Mouse (Mus musculus): ENCODE measurements around the gene Uaca. TPM values are rescaled to one million over a fixed set of nuclear protein-coding genes. Genes with fewer than 3 reads are reported as not detected.

Gene Uaca
- 23.5 and 25.9 TPM in 2 replicates for polyA plus RNA-seq (2015; fragmentation: Nextera tagmentation; extraction: Ambion mirVana)

DNA sequence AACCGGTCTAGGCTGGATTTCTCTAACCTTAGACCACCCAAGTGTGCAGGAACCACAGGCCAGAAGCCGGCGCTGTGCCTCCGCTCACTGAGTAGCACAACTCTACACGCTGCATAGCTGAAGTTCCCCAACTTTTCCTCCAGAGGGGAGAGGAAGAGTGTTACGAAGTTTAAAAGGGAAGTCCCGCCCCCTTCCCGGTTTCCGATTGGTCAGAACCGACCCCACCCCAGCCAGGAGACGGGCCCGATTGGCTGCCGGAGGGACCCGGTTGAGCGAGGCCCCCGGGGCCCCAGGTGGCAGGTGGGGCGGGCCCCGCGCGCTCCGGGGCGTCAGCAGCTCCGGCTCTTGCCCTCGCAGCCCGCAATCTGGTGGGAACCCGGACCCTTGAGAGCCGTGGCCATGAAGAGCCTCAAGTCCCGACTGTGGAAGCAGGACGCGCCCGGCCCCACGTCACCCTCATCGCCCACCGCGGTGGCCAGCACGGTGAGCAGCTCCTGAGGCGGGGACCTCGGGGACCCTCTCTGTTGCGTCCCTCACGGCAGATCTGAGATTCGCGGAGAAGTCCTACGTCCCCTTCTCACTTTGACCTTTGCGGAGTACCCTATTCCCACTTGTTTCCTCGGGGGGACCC, at the start of gene Uaca:
Gene Uaca (plus strand): TSS at position 333 of the 631 bp plus-strand sequence.
- TF ChIP-seq EP300 (IDR thresholded peaks at IDR 0.05) (no peak), CTCF (IDR thresholded peaks at IDR 0.05) (peak; percentile 80)

DNA sequence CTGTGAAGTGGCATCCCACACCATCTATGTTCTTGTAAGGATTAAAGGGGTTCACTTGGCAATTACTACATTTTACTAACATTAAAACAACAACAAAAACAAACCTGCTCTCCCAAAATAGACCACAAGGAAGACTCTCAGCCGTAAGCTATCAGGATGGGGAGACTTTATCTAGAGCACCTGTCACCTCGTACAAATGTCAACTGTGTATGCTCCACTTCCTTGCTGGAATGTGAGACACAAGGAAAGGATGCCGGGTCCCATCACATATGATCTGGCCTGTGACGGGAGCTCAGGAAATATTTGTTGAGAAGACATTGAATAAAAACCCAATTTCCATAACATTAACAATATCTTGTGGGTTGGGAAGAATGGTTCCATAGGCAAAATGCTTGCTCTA, 49.4 kb upstream of the Uaca start:
- ATAC-seq (no peak), DNase-seq (ENCODE audit: low spot score) (no peak)
- TF ChIP-seq EP300 (IDR thresholded peaks at IDR 0.05) (no peak), CTCF (IDR thresholded peaks at IDR 0.05) (no peak)
- Histone ChIP-seq H3K36me3 (ENCODE audit: insufficient read depth, low read length) (no peaks in the 10 kb centered on the region), H3K27ac (ENCODE audit: low read length) (no peak overlapping the region), H3K4me3 (ENCODE audit: low read depth, low read length) (no peak overlapping the region), H3K4me1 (ENCODE audit: insufficient read depth, low read depth, low read length) (no peaks in the 10 kb centered on the region; the same call in 1 of the 2 replicates), H3K27me3 (replicated peaks; ENCODE audit: insufficient read depth, low read length) (no peaks in the 10 kb centered on the region), H3K9ac (replicated peaks; ENCODE audit: low read depth) (no peak overlapping the region), H3K4me2 (replicated peaks; ENCODE audit: low read depth, low read length) (no peak overlapping the region), H3K9me3 (ENCODE audit: low read length) (no peaks in the 10 kb centered on the region)
- 49% methylated on average over 4 of the region's 4 CpGs for WGBS

More for the DNA sequence above, at the start of gene Uaca:
- WGBS: 4% methylated on average over 42 of the region's 45 CpGs
- no peaks in the 10 kb centered on the region for H3K27me3 ChIP-seq (replicated peaks; ENCODE audit: insufficient read depth, low read length)
- peaks cover 4% of the 10 kb centered on the region; the same call in 1 of the 2 replicates for H3K4me1 ChIP-seq (ENCODE audit: insufficient read depth, low read depth, low read length)
- H3K4me3 ChIP-seq (ENCODE audit: low read depth, low read length): peak within 1 kb of the TSS; percentile 85
- H3K4me2 ChIP-seq (replicated peaks; ENCODE audit: low read depth, low read length): peak within 1 kb of the TSS; percentile 87
- DNase-seq (ENCODE audit: low spot score) (peak; percentile 98), ATAC-seq (peak; percentile 96)
- H3K36me3 ChIP-seq (ENCODE audit: insufficient read depth, low read length): no peaks in the 10 kb centered on the region
- peak within 1 kb of the TSS; percentile 76 for H3K27ac ChIP-seq (ENCODE audit: low read length)
- H3K9me3 ChIP-seq (ENCODE audit: low read length): no peaks in the 10 kb centered on the region
- H3K9ac ChIP-seq (replicated peaks; ENCODE audit: low read depth): peak within 1 kb of the TSS; percentile 53

DNA sequence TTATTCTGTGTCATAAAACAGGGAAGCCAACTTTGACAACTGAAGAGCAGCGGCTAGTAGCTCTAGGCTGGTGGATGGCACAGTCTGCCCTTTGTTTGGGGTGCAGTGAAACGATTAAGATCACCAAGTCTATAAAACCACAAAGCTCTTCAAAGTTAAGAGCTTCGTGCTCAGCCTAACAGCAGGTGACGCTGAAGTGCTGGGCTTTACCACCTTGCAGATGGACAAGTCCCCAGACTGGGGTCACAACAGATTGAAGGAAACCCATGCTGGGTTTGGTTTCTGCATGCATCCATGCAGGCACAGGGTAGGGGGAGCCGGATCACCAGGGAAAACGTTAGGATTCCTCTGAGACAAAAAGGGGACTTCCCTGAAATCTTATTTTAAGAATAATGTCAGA, 47.8 kb upstream of the Uaca start:
- ATAC-seq (no peak), DNase-seq (ENCODE audit: low spot score) (no peak)
- no peaks in the 10 kb centered on the region; the same call in 1 of the 2 replicates for H3K4me1 ChIP-seq (ENCODE audit: insufficient read depth, low read depth, low read length)
- TF ChIP-seq EP300 (IDR thresholded peaks at IDR 0.05): no peak
- TF ChIP-seq CTCF (IDR thresholded peaks at IDR 0.05): 0 out of 2 replicates have a peak, but pooled peaks have one; percentile 9
- no peak overlapping the region for H3K27ac ChIP-seq (ENCODE audit: low read length)
- 47% methylated on average over 6 of the region's 6 CpGs for WGBS
- no peaks in the 10 kb centered on the region for H3K36me3 ChIP-seq (ENCODE audit: insufficient read depth, low read length)
- no peaks in the 10 kb centered on the region for H3K9me3 ChIP-seq (ENCODE audit: low read length)
- H3K4me3 ChIP-seq (ENCODE audit: low read depth, low read length): no peak overlapping the region
- no peaks in the 10 kb centered on the region for H3K27me3 ChIP-seq (replicated peaks; ENCODE audit: insufficient read depth, low read length)
- no peak overlapping the region for H3K9ac ChIP-seq (replicated peaks; ENCODE audit: low read depth)
- no peak overlapping the region for H3K4me2 ChIP-seq (replicated peaks; ENCODE audit: low read depth, low read length)

DNA sequence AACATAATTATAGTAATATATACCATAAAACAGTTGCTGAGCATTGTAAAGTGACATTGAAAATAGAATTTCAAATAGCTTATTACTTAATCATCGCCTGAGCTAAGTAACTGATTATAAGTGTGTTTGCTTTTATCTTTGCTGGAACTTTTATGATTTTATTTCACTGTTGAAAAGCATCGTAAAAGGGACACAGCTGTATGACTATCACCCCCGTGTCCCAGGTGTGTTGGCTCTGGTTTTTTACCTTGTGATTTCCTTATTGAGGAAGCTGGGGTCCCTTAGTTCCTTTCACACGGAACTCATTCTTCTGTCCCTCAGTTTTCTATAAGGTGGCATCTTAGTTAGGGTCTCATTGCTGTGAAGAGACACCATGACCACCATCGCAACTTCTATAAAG, 46.7 kb upstream of the Uaca start:
- no peak for DNase-seq (ENCODE audit: low spot score)
- no peaks in the 10 kb centered on the region; the same call in 1 of the 2 replicates for H3K4me1 ChIP-seq (ENCODE audit: insufficient read depth, low read depth, low read length)
- no peak overlapping the region for H3K4me3 ChIP-seq (ENCODE audit: low read depth, low read length)
- no peak overlapping the region for H3K27ac ChIP-seq (ENCODE audit: low read length)
- 84% methylated on average over 5 of the region's 5 CpGs for WGBS
- no peaks in the 10 kb centered on the region for H3K9me3 ChIP-seq (ENCODE audit: low read length)
- no peaks in the 10 kb centered on the region for H3K27me3 ChIP-seq (replicated peaks; ENCODE audit: insufficient read depth, low read length)
- TF ChIP-seq EP300 (IDR thresholded peaks at IDR 0.05) (no peak), CTCF (IDR thresholded peaks at IDR 0.05) (no peak)
- H3K4me2 ChIP-seq (replicated peaks; ENCODE audit: low read depth, low read length): no peak overlapping the region
- no peak overlapping the region for H3K9ac ChIP-seq (replicated peaks; ENCODE audit: low read depth)
- H3K36me3 ChIP-seq (ENCODE audit: insufficient read depth, low read length): no peaks in the 10 kb centered on the region
- no peak for ATAC-seq

DNA sequence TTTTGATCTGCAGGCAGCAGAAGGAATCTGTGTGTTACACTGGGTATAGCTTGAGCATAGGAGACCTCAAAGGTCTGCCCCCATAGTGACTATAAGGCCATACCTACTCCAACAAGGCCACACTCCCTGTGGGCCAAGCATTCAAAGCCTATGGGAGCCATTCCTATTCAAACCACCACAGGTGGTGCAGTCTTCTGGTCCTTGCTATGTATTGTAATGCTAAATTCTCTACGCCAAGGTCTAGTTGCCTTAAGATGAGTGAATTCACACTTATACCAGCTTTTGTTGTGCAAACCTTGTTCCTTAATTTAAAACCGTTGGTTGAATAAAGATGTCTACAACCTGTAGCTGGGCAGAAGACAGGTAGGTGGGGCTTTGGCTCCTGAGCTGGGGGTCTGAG, 46.2 kb upstream of the Uaca start:
- DNase-seq (ENCODE audit: low spot score) (no peak), ATAC-seq (no peak)
- Histone ChIP-seq H3K9ac (replicated peaks; ENCODE audit: low read depth) (no peak overlapping the region), H3K4me1 (ENCODE audit: insufficient read depth, low read depth, low read length) (no peaks in the 10 kb centered on the region), H3K27ac (ENCODE audit: low read length) (no peak overlapping the region), H3K4me2 (replicated peaks; ENCODE audit: low read depth, low read length) (no peak overlapping the region), H3K36me3 (ENCODE audit: insufficient read depth, low read length) (no peaks in the 10 kb centered on the region), H3K27me3 (replicated peaks; ENCODE audit: insufficient read depth, low read length) (no peaks in the 10 kb centered on the region), H3K9me3 (ENCODE audit: low read length) (no peaks in the 10 kb centered on the region), H3K4me3 (ENCODE audit: low read depth, low read length) (no peak overlapping the region)
- TF ChIP-seq EP300 (IDR thresholded peaks at IDR 0.05) (no peak), CTCF (IDR thresholded peaks at IDR 0.05) (no peak)
- whole genome bisulfite sequencing: 88% methylated on average over 2 of the region's 2 CpGs

DNA sequence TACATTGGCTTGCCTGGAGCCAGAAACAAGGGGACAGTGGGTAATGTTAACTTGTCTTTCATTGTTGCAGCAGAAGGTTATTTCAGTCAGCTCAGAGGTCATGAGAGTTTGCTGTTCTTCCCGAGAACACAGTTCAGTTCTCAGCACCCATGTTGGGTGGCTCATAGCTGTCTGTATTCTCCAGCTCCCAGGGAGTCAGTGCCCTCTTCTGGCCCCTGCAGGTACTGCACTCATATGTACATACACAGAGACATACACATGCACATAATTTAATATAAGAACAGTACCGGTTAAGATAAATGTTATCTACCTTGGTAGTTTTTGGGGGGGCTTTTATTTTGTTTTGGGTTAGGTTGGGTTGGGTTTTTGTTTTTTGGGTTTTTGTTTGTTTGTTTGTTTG, 45.2 kb upstream of the Uaca start:
- Histone ChIP-seq H3K27ac (ENCODE audit: low read length) (no peak overlapping the region), H3K4me2 (replicated peaks; ENCODE audit: low read depth, low read length) (no peak overlapping the region), H3K36me3 (ENCODE audit: insufficient read depth, low read length) (no peaks in the 10 kb centered on the region), H3K27me3 (replicated peaks; ENCODE audit: insufficient read depth, low read length) (no peaks in the 10 kb centered on the region), H3K4me3 (ENCODE audit: low read depth, low read length) (no peak overlapping the region), H3K9me3 (ENCODE audit: low read length) (no peaks in the 10 kb centered on the region), H3K9ac (replicated peaks; ENCODE audit: low read depth) (no peak overlapping the region), H3K4me1 (ENCODE audit: insufficient read depth, low read depth, low read length) (no peaks in the 10 kb centered on the region)
- ATAC-seq: no peak
- TF ChIP-seq EP300 (IDR thresholded peaks at IDR 0.05): no peak
- TF ChIP-seq CTCF (IDR thresholded peaks at IDR 0.05): peak; percentile 36; the same call in 1 of the 2 replicates
- DNase-seq (ENCODE audit: low spot score): no peak
- 83% methylated on average over 2 of the region's 2 CpGs for WGBS

Measured in lung, postnatal 0 days (tissue).